Mouse (Mus musculus) heart, embryonic 13.5 days (tissue): Measurements from ENCODE around the gene Rab26. TPM values are rescaled to one million over a fixed set of nuclear protein-coding genes. Genes with fewer than 3 reads are reported as not detected.
A peak's percentile ranks its signal among the peaks of the same experiment; 100 is the strongest.

Experiments used
- ATAC-seq: fragments of 200-750 bp; cut with Nextera tagmentation; 2 replicates; pipeline ENCODE4 v1.8.0; 2017; ENCODE audit warnings: moderate TSS enrichment; ENCODE audit not compliant: insufficient number of reproducible peaks, low FRiP score, low TSS enrichment; ENCODE audit errors: extremely low read depth
- H3K27ac ChIP-seq: fragments of 300-500 bp; sonication (generic); replicated peaks from 2 replicates; pipeline ENCODE4 v1.5.1; 2015; ENCODE audit warnings: moderate library complexity, mild to moderate bottlenecking, inconsistent platforms
- H3K27me3 ChIP-seq: fragments of 300-500 bp; sonication (generic); replicated peaks from 2 replicates; pipeline ENCODE4 v1.6.1; 2015; ENCODE audit warnings: mild to moderate bottlenecking, inconsistent platforms
- H3K36me3 ChIP-seq: fragments of 300-500 bp; sonication (generic); 2 replicates; pipeline ENCODE4 v1.6.1; 2015; ENCODE audit warnings: mild to moderate bottlenecking, inconsistent platforms
- H3K4me1 ChIP-seq: fragments of 300-500 bp; sonication (generic); 2 replicates; pipeline ENCODE4 v1.6.1; 2015; ENCODE audit warnings: inconsistent platforms
- H3K4me2 ChIP-seq: fragments of 300-500 bp; sonication (generic); 2 replicates; pipeline ENCODE4 v1.6.1; 2015; ENCODE audit warnings: inconsistent platforms, mild to moderate bottlenecking, moderate library complexity
- H3K4me3 ChIP-seq: fragments of 300-500 bp; sonication (generic); 2 replicates; pipeline ENCODE4 v1.5.1; 2015; ENCODE audit warnings: moderate library complexity, mild to moderate bottlenecking, inconsistent platforms
- H3K9ac ChIP-seq: fragments of 300-500 bp; sonication (generic); 2 replicates; pipeline ENCODE4 v1.6.1; 2015; ENCODE audit warnings: inconsistent platforms, mild to moderate bottlenecking, moderate library complexity
- H3K9me3 ChIP-seq: fragments of 300-500 bp; sonication (generic); 2 replicates; pipeline ENCODE4 v1.6.1; 2016; ENCODE audit warnings: inconsistent platforms
- WGBS: fragments of 180-500 bp; shearing (Covaris S2); methylation state at CpG from one replicate; pipeline ENCODE4 v1.1.7; 2015; ENCODE audit warnings: mixed read lengths; 5-methylcytosine and 5-hydroxymethylcytosine counted together
- polyA plus RNA-seq: library from polyadenylated mRNA; unstranded; fragments of >200 nt; fragmentation: Nextera tagmentation; extraction: Ambion mirVana; gene quantifications from 2 replicates; pipeline ENCODE4 v1.2.1, GENCODE M21; 2015

The Rab26 gene
- polyA plus RNA-seq, 1 experiment from 2014 or later = 1.0 TPM

GRCm38 (mm10) chr17:24507129-24507664 is 26.8 kb downstream of the Rab26 start:
- H3K27me3 ChIP-seq = peaks cover 51% of the 10 kb centered on the region
- 0 out of 2 replicates have a peak, but pooled peaks have one; percentile 1 for ATAC-seq
- H3K4me3 ChIP-seq = no peak overlapping the region; the same call in 1 of the 2 replicates
- H3K36me3 ChIP-seq = peaks cover 46% of the 10 kb centered on the region
- H3K9me3 ChIP-seq = no peaks in the 10 kb centered on the region
- H3K9ac ChIP-seq = 0 out of 2 replicates have a peak overlapping the region, but pooled peaks have one; percentile 3
- H3K4me1 ChIP-seq = peaks cover 14% of the 10 kb centered on the region
- WGBS = 44% methylated on average over 19 of the region's 19 CpGs
- no peak overlapping the region for H3K27ac ChIP-seq
- peak overlapping the region; percentile 75 for H3K4me2 ChIP-seq

GRCm38 (mm10) chr17:24506332-24507070 is 27.5 kb downstream of the Rab26 start:
- 18% methylated on average over 36 of the region's 36 CpGs for WGBS
- Histone ChIP-seq H3K9ac (peak overlapping the region; percentile 75), H3K4me3 (peak overlapping the region; percentile 44), H3K27me3 (peaks cover 57% of the 10 kb centered on the region), H3K4me2 (peak overlapping the region; percentile 75), H3K9me3 (no peaks in the 10 kb centered on the region), H3K4me1 (peaks cover 14% of the 10 kb centered on the region), H3K36me3 (peaks cover 39% of the 10 kb centered on the region), H3K27ac (no peak overlapping the region)
- ATAC-seq = no peak; the same call in 1 of the 2 replicates

- 88% methylated on average over 30 of the region's 30 CpGs for WGBS
- H3K9me3 ChIP-seq = no peaks in the 10 kb centered on the region
Observed at GRCm38 (mm10) chr17:24505286-24505955, 28.6 kb downstream of the Rab26 start.

GRCm38 (mm10) chr17:24504085-24504484 is 29.9 kb downstream of the Rab26 start:
- Histone ChIP-seq H3K4me3 (no peak overlapping the region), H3K9ac (no peak overlapping the region), H3K27ac (no peak overlapping the region), H3K4me2 (no peak overlapping the region), H3K36me3 (peaks cover 15% of the 10 kb centered on the region), H3K4me1 (peaks cover 14% of the 10 kb centered on the region), H3K27me3 (peaks cover 63% of the 10 kb centered on the region), H3K9me3 (no peaks in the 10 kb centered on the region)
- WGBS = 86% methylated on average over 10 of the region's 10 CpGs
- no peak for ATAC-seq

More at GRCm38 (mm10) chr17:24505286-24505955, 28.6 kb downstream of the Rab26 start:
- Histone ChIP-seq H3K4me3 (no peak overlapping the region), H3K27ac (no peak overlapping the region), H3K36me3 (peaks cover 28% of the 10 kb centered on the region), H3K9ac (no peak overlapping the region), H3K4me2 (no peak overlapping the region), H3K27me3 (peaks cover 63% of the 10 kb centered on the region), H3K4me1 (peaks cover 14% of the 10 kb centered on the region)
- no peak for ATAC-seq

GRCm38 (mm10) chr17:24502208-24502607 is 31.8 kb downstream of the Rab26 start:
- Histone ChIP-seq H3K9ac (no peak overlapping the region), H3K27ac (no peak overlapping the region), H3K36me3 (no peaks in the 10 kb centered on the region), H3K4me3 (no peak overlapping the region), H3K27me3 (peaks cover 57% of the 10 kb centered on the region), H3K4me2 (no peak overlapping the region), H3K9me3 (no peaks in the 10 kb centered on the region), H3K4me1 (peaks cover 12% of the 10 kb centered on the region)
- WGBS = 33% methylated on average over 11 of the region's 11 CpGs
- no peak for ATAC-seq

GRCm38 (mm10) chr17:24496026-24496425 is 38.0 kb downstream of the Rab26 start:
- Histone ChIP-seq H3K4me2 (no peak overlapping the region), H3K9me3 (no peaks in the 10 kb centered on the region), H3K27me3 (peaks cover 31% of the 10 kb centered on the region), H3K4me3 (no peak overlapping the region), H3K4me1 (no peaks in the 10 kb centered on the region), H3K9ac (no peak overlapping the region), H3K27ac (no peak overlapping the region), H3K36me3 (no peaks in the 10 kb centered on the region)
- WGBS = 88% methylated on average over 1 of the region's 1 CpGs
- ATAC-seq = no peak

- no peak overlapping the region for H3K4me2 ChIP-seq
- 73% methylated on average over 3 of the region's 3 CpGs for WGBS
- no peaks in the 10 kb centered on the region for H3K36me3 ChIP-seq
- no peaks in the 10 kb centered on the region for H3K4me1 ChIP-seq
- H3K27ac ChIP-seq = no peak overlapping the region
- peaks cover 35% of the 10 kb centered on the region for H3K27me3 ChIP-seq
- H3K4me3 ChIP-seq = no peak overlapping the region
- H3K9ac ChIP-seq = no peak overlapping the region
- no peaks in the 10 kb centered on the region for H3K9me3 ChIP-seq
- ATAC-seq = no peak
Observed at GRCm38 (mm10) chr17:24495443-24495842, 38.6 kb downstream of the Rab26 start.

GRCm38 (mm10) chr17:24494627-24495335 is 39.2 kb downstream of the Rab26 start:
- 31% methylated on average over 2 of the region's 2 CpGs for WGBS
- Histone ChIP-seq H3K4me3 (no peak overlapping the region), H3K4me1 (no peaks in the 10 kb centered on the region), H3K27me3 (peaks cover 41% of the 10 kb centered on the region), H3K9ac (no peak overlapping the region), H3K27ac (no peak overlapping the region), H3K9me3 (no peaks in the 10 kb centered on the region), H3K4me2 (no peak overlapping the region), H3K36me3 (no peaks in the 10 kb centered on the region)
- ATAC-seq = no peak

- Histone ChIP-seq H3K36me3 (no peaks in the 10 kb centered on the region), H3K4me2 (no peak overlapping the region), H3K9me3 (no peaks in the 10 kb centered on the region), H3K4me1 (peaks cover 16% of the 10 kb centered on the region), H3K4me3 (no peak overlapping the region), H3K27me3 (peaks cover 69% of the 10 kb centered on the region), H3K27ac (no peak overlapping the region), H3K9ac (no peak overlapping the region)
- ATAC-seq = no peak
- WGBS = 80% methylated on average over 4 of the region's 4 CpGs
Observed at GRCm38 (mm10) chr17:24490399-24490798, 43.6 kb downstream of the Rab26 start.

- Histone ChIP-seq H3K4me2 (peak overlapping the region; percentile 99), H3K4me3 (peak overlapping the region; percentile 75), H3K27ac (no peak overlapping the region), H3K9ac (peak overlapping the region; percentile 86), H3K4me1 (peaks cover 19% of the 10 kb centered on the region), H3K27me3 (peaks cover 64% of the 10 kb centered on the region), H3K36me3 (no peaks in the 10 kb centered on the region), H3K9me3 (no peaks in the 10 kb centered on the region)
- WGBS = 20% methylated on average over 19 of the region's 19 CpGs
- no peak for ATAC-seq
Observed at GRCm38 (mm10) chr17:24489265-24490030, 44.6 kb downstream of the Rab26 start.
